Mouse (Mus musculus) cerebellum, adult 11 months (tissue): ENCODE data around the gene Tarsl2.

Experiments
- DNase-seq: peaks from one replicate; pipeline ENCODE4 v3.0.0; 2022

Gene Tarsl2

GRCm38 (mm10) chr7:65644643-65645351 lies at the start of gene Tarsl2:
Gene Tarsl2, plus strand, starts transcription at chr7:65644898.
- DNase-seq, result peak; percentile 97

DNA sequence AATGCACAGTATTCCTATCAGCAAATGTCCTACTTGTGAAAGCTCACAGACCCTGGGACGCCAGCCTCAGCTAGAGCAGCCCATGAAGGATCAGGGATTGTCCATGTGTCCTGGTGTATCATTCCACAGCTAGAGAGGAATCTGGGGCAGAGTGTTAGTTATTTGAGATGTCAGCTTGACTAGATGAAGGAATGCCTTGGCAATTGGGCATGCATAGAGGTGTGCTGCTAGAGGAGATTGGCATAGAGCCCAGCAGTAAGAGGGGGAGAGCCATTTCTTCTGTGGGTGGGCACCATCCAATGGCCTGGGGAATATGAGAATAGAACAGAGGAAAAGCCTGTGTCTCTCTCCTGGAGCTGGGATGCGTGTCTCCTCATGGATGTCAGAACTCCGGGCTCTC lies 38.6 kb upstream of the Tarsl2 start:
- no peak for DNase-seq

GRCm38 (mm10) chr7:65607003-65607402 lies 37.7 kb upstream of the Tarsl2 start:
- no peak for DNase-seq

DNA sequence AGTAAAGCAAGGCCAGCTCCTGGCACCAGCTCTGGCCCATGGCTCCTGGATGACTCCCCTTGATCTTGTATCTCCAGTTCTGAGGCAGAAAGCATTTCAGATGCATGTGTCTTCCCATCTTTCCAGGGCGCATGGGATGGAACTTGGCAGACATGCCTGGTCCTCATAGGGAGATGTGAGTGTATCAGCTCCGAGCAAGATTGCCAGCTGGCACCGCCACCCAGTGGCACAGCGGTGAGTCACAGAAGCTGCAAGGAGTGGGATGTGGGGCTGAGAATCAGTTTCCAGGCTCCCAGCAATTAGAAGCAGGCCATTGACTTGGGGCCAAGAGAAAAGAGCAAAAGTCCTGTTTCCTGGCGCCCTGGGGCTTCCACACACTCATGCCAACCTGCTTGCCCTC lies 34.5 kb upstream of the Tarsl2 start:
- DNase-seq, result peak; percentile 75

- DNase-seq, result no peak
These were observed 34.0 kb upstream of the Tarsl2 start for GRCm38 (mm10) chr7:65610673-65611072.

GRCm38 (mm10) chr7:65611298-65611697 lies 33.4 kb upstream of the Tarsl2 start:
- no peak for DNase-seq

GRCm38 (mm10) chr7:65613723-65614122 lies 31.0 kb upstream of the Tarsl2 start:
- DNase-seq, result no peak

DNA sequence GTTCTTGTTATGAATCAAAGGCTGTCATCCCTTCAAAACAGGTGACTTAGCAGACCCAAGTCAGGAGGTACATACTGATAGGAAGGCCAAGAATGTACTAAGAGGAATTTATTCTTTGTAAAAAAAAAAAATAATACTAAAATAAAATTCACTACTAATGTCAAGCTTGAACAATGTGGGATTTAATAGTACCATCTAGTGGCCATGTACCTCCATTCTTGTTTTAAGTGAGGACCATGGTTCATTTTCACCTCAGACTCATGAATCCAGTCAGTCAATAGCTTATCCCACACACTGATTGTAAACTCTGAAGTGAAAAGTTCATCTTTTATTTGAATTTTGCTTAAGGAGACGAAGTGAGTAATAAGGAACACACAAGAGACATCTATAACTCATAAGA lies 25.9 kb upstream of the Tarsl2 start:
- no peak for DNase-seq

- DNase-seq, result no peak
These were observed 24.0 kb upstream of the Tarsl2 start for GRCm38 (mm10) chr7:65620746-65621145.

GRCm38 (mm10) chr7:65623330-65623729 lies 21.4 kb upstream of the Tarsl2 start:
- no peak for DNase-seq

DNA sequence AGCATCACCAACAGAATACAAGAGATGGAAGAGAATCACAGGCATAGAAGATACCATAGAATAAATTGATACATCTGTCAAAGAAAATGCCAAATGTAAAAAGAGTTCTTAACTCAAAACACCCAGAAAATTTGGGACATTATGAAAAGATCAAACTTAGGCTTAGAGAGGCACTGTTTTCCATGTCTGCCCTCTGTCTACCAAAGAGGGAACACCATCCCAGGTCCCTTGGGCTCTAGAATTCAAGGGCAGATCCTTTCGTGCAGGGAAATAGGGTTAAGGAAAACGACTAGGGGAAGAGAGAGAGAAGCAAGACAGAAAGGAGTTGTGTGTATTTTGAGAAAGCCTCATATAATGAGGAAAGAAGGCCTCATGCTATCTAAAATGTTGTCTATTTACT lies 19.2 kb upstream of the Tarsl2 start:
- DNase-seq, result no peak

GRCm38 (mm10) chr7:65629846-65630245 lies 14.9 kb upstream of the Tarsl2 start:
- no peak for DNase-seq

GRCm38 (mm10) chr7:65630661-65631060 lies 14.0 kb upstream of the Tarsl2 start:
- no peak for DNase-seq

DNA sequence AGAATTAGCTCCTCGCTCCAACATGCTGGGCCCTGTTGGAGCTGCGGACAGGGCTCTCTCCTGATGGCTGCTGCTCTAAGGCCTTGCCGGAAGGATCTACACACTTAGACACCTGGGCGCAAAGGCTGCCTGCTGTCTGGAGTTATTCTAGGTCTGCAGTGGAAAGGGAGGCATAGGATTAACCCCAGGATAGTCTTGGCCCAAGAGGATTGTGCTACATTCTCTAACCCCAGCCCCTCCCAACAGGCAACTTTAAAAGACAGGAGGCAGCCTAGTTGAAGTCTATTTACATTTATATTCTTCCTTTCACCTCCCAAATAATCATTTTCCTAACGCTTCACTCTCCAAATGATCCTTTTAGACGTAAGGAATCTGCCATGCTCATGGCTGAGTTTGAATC lies 8.9 kb upstream of the Tarsl2 start:
- no peak for DNase-seq

DNA sequence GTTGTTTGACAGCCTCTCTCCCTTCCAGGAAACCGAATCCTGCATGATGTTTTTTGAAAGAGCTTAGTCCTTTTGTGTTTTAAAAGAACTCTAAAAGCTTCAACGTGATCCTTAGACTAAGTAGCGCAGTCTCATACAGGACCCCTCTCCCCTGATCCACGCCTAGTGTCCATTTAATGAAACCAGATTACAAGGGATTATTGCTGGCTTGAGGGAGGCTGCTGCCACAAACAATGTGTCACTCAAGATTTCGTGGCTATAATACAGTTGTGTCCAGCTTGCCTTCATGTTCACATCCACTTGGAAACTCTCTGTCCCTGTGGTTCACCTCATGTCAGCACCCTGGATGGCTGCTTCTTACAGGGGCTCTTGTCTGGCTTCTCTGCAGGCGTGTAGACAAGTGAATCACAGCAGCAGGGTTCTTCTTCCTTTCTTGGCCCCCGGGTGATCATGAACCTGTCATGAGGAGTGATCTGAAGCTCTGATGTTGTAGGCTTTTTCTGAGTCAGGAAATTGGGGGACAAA lies 8.3 kb upstream of the Tarsl2 start:
- no peak for DNase-seq

DNA sequence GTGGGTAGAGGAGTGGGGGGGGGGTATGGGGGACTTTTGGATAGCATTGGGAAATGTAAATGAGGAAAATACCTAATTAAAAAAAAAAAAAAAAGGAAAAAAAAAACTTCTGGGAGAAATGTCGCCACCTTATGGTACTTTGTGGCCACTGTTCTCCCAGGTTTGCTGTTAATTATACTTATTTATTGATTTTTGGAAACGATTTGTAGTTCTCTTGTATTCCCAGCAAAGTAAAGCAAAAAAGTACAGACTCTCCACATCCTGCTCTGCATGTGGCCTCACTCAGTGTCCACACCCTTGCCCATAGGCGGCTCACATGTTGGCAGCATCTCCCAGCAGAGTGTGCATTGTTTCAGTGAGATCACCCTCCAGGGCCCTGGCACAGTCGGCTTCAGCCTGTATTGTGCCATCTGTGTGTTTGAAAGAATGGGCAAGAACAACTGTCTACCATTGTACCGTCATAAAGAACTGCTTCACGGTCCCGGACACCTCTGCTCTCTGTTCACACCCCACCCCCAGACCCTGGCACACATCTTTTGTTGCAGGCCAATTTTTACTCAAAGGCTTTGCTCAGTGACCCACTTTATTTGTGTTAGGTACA lies 6.4 kb upstream of the Tarsl2 start:
- DNase-seq, result no peak

GRCm38 (mm10) chr7:65639821-65640382 lies 4.8 kb upstream of the Tarsl2 start:
- DNase-seq, result no peak

GRCm38 (mm10) chr7:65640672-65641071 lies 4.0 kb upstream of the Tarsl2 start:
- no peak for DNase-seq

DNA sequence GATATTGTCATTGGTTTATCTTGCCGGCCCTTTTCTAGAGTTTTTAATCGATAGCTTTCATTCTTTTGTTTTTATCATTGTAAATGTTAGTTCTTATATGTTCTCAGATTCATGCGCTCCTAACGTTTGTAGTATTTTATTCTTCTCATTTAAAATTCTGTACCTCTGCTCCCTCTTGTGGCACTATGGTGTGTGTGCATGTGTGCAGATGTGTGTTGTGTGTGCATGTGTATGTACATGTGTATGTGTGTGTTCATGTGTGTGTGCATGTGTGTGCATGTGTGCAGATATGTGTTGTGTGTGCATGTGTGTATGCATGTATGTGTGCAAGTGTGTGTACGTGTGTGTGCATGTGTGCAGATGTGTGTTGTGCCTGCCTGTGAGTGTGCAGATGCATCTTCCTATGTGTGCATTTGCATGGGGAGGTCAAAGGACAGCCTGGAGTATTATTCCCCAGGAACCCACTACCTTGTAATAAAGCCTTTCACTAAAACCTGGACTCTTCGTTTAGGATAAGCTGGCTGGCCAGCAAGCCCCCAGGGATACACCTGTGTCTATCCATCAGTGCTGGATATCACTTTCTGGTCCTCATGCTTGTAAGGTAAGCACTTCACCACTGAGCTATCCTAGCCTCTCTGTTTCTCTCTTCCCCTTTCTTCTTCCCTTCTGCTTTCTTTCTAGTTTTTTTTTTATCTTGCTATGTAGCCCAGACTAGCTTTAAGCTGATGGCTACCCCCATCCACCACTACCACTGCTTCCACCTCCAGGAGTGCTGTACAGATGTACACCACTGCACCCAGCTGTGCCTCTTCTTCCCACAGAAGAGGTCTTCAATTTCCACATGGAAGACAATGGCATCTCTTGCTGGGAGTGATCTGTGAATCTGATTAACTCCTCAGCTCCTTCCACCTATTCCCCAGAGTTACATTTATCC lies 2.1 kb upstream of the Tarsl2 start:
- DNase-seq, result no peak

DNA sequence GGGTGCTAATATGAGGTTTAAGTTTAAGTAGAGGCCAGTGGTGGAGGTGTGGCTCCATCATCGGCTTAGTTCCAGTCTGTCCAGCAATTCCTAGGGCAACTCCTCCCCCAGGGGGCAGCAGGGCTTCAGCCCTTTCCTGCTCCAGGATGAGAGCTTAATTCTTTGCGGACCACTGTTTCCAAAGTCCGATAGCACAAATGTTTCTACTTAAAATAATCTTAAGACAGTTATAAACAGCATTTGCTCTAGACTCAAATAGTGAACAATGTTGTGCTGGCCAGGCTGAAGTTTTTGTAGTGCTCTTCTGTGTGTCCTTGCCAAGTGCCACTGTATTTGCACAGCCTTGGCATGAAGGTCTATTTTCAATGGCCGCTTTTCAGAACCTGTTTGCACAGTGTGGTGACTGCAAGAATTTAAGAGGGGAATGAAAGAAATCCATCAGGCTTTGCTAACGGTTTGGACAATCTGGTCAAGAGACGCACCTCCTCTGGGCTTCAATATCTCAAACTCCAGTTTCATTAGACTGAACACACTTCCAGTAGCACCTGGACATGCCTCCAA lies 757 bp upstream of the Tarsl2 start:
- DNase-seq, result peak; percentile 11

- DNase-seq, result no peak
These were observed 1.3 kb downstream of the Tarsl2 start for GRCm38 (mm10) chr7:65645996-65646395.

- no peak for DNase-seq
These were observed 6.0 kb downstream of the Tarsl2 start for GRCm38 (mm10) chr7:65650662-65651061.
